Mouse (Mus musculus) frontal cortex, postnatal 14 days (tissue): ENCODE data around the gene Tspan32.

Experiments used
- DNase-seq, 2 experiments: peaks; one replicate each; pipeline ENCODE4 v3.0.0; 2022; ENCODE audit warnings: low spot score in 2 of 2

Gene Tspan32

GRCm38 (mm10) chr7:143004727-143005343 lies at the start of gene Tspan32:
Gene Tspan32 (plus strand): TSS chr7:143005046.
- DNase-seq = no peak

GRCm38 (mm10) chr7:142956018-142956417 lies 48.8 kb upstream of the Tspan32 start:
- no peak for DNase-seq

GRCm38 (mm10) chr7:142958817-142959216 lies 46.0 kb upstream of the Tspan32 start:
- DNase-seq = no peak

- no peak for DNase-seq
Measured at GRCm38 (mm10) chr7:142959752-142960151, 45.1 kb upstream of the Tspan32 start.

- no peak for DNase-seq
Measured at GRCm38 (mm10) chr7:142967414-142967883, 37.4 kb upstream of the Tspan32 start.

GRCm38 (mm10) chr7:142967884-142968808 lies 36.7 kb upstream of the Tspan32 start:
- DNase-seq = peak; percentile 30 to 64

GRCm38 (mm10) chr7:142968809-142969511 lies 35.9 kb upstream of the Tspan32 start, which contains the start of gene Ascl2:
Gene Ascl2 (minus strand): TSS chr7:142969264.
- DNase-seq = peak in 1 of 2 experiments; percentile 7

- no peak for DNase-seq
Measured at GRCm38 (mm10) chr7:142981908-142982307, 22.9 kb upstream of the Tspan32 start.

GRCm38 (mm10) chr7:142985146-142985545 lies 19.7 kb upstream of the Tspan32 start:
- DNase-seq = no peak

GRCm38 (mm10) chr7:142987718-142988117 lies 17.1 kb upstream of the Tspan32 start:
- DNase-seq = no peak

GRCm38 (mm10) chr7:142995004-142995403 lies 9.8 kb upstream of the Tspan32 start:
- no peak for DNase-seq

GRCm38 (mm10) chr7:142995630-142996338 lies 9.1 kb upstream of the Tspan32 start:
- no peak for DNase-seq

GRCm38 (mm10) chr7:142996998-142997397 lies 7.8 kb upstream of the Tspan32 start:
- no peak for DNase-seq

GRCm38 (mm10) chr7:142997403-142998150 lies 7.3 kb upstream of the Tspan32 start:
- DNase-seq = no peak

GRCm38 (mm10) chr7:143002679-143003078 lies 2.2 kb upstream of the Tspan32 start:
- DNase-seq = no peak

GRCm38 (mm10) chr7:143005344-143006096 lies 674 bp downstream of the Tspan32 start:
- DNase-seq = no peak

GRCm38 (mm10) chr7:143006097-143006755 lies 1.4 kb downstream of the Tspan32 start:
- no peak for DNase-seq

GRCm38 (mm10) chr7:143006756-143007598 lies 2.1 kb downstream of the Tspan32 start:
- no peak for DNase-seq
